Mouse (Mus musculus): ENCODE data around the gene Ltbp2.

DNA sequence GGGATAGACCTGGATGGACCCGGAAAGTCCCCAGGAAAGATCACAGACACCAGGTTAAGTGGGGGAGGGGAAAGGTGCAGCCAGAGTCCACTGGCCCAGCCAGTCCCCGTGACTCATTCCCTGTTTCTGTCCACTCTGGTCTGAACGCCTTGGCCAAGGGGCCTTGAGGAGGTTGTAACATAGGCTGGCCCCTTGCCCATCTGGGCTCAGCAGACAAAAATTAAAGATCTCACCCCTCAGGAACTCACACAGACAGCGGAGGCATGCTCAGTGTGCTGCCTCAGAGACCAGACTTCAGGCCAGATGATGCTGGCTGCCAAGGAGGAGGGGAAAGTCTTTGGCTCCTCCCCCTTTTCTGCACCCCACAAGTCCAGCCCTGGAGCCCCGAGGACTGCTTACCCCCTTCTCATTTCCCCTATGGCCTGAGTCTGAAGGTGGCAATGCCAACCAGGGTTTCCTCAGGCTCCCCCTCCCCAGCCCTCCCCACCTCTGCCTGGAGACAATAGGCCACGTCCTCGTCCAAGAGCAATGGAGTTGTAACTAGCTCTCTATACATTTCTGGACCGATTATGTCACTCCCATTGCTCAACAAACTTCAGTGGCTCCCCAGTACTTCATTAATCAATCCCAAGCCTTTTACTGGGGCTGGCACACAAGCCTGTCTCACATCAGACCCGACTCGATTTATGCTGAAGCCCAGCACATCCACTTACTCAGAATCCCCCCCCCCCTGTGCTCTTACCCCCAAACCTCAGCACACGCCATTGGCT lies 9.0 kb upstream of the Ltbp2 start:
- no peak for TF ChIP-seq POLR2A (IDR thresholded peaks at IDR 0.05; ENCODE audit: low read depth, low read length)
- no peak for TF ChIP-seq CTCF (IDR thresholded peaks at IDR 0.05; ENCODE audit: extremely low read depth, insufficient read length, insufficient replicate concordance, low read depth, low read length)

Measured in small intestine, adult 2 months (tissue).